Mouse (Mus musculus): ENCODE data around the gene Eif4enif1.
A peak's percentile ranks its signal among the peaks of the same experiment; 100 is the strongest.

DNA sequence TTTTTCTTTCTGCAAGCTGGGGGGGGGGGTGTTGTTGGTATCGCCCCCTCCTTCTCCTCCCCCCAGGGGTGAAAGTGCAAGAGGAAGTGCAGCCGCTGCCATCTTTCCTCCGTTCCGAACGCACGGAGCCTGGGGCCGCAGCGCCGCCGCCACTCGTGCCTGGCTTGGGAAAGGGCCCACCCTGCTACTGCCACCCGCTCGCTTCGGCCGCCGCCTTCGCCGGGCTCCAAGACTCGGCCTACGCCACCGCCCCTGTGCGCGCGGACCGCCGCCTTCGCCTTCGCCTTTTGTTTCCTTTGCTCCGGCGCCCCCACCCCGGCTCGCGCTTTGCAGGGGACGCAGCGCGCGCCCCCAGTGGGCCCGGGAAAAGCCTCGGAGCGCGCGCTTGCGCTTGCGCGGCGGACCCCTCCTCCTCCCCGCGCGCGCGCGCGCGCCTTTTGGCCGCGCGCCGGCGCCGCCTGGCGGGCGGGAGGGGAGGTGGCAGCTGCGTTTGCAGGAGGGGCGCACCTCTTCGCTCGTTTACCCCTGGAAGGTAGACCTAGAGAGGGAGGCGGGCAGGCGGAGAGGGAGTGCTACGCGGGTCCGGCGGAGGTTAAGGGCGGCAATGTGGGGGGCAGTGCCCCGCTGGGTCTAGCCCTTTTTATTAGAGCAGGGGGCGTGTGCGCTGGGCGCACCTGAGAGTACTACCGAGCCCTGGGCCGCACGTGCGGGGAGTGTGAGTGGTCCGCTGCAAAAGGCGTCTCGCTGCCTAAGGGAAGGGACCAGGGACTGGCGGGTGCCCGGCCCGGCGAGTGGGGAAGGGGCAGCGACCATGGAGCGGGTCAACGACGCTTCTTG, 87.8 kb downstream of the Eif4enif1 start:
- TF ChIP-seq POLR2A (IDR thresholded peaks at IDR 0.05; ENCODE audit: extremely low read depth, insufficient read depth, low read length), result peak; percentile 35; the same call in 1 of the 2 replicates
- peak; percentile 72 for TF ChIP-seq CTCF (IDR thresholded peaks at IDR 0.05; ENCODE audit: low read depth, low read length)
